Mouse (Mus musculus): ENCODE measurements around the gene Sh3glb2. TPM values are rescaled to one million over a fixed set of nuclear protein-coding genes. Genes with fewer than 3 reads are reported as not detected.
A peak's percentile ranks its signal among the peaks of the same experiment; 100 is the strongest.

Sh3glb2 gene
- polyA plus RNA-seq, 1 experiment from 2014 or later = 58.9 TPM

DNA sequence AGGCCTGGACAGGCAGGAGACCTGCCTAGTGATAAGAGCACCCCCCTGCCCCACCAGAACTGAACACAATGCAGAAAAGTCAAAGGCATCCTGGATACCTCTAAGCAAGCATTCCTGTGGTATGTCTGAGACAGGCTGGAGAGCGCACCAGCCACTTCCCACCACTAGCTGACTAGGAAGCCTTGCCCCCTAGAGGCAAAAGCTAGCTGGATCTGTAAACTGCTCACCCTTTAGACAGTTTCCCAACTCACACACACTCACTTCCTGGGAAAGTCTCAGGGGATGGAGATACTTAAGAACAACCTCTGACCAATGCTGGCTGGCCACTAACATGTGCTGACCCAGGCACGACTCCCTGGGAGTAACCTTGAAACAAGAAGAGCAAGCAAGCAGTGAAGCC, 8.0 kb downstream of the Sh3glb2 start:
- peak; percentile 46 for ATAC-seq

DNA sequence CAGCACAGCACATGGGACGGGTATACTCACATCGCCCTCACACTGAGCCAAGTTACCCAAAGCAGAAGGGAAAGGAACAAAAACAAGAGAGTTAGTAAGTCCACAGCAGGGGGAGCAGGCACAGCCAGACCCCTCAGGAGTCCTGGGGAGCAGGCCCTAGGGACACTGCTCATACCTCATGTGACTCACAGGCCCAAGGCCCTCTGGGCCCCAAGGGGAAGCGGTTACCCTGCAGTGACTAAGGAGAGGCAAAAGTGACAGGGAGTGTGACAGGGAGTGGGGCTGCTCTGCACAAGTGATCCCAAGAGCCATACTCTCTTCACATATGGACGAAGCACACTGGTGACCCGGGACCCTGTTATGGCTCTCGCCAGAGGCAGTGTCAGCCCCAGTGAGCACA, 9.9 kb downstream of the Sh3glb2 start:
- TF ChIP-seq CTCF (IDR thresholded peaks at IDR 0.05) (no peak), EP300 (IDR thresholded peaks at IDR 0.05) (no peak)
- no peak overlapping the region for H3K9ac ChIP-seq (replicated peaks; ENCODE audit: low read depth)
- H3K36me3 ChIP-seq (ENCODE audit: insufficient read depth, low read length) = peaks cover 21% of the 10 kb centered on the region
- no peak overlapping the region for H3K27ac ChIP-seq (ENCODE audit: low read length)
- DNase-seq (ENCODE audit: low spot score) = no peak
- 92% methylated on average over 6 of the region's 6 CpGs for WGBS
- H3K9me3 ChIP-seq (ENCODE audit: low read length) = no peaks in the 10 kb centered on the region
- no peak for ATAC-seq
- no peaks in the 10 kb centered on the region for H3K27me3 ChIP-seq (replicated peaks; ENCODE audit: insufficient read depth, low read length)
- H3K4me1 ChIP-seq (ENCODE audit: insufficient read depth, low read depth, low read length) = no peaks in the 10 kb centered on the region
- no peak overlapping the region for H3K4me2 ChIP-seq (replicated peaks; ENCODE audit: low read depth, low read length)
- H3K4me3 ChIP-seq (ENCODE audit: low read depth, low read length) = no peak overlapping the region

More for the DNA sequence above, 8.0 kb downstream of the Sh3glb2 start:
- H3K4me1 ChIP-seq (ENCODE audit: insufficient read depth, low read depth, low read length) = no peaks in the 10 kb centered on the region
- no peak overlapping the region for H3K4me2 ChIP-seq (replicated peaks; ENCODE audit: low read depth, low read length)
- peaks cover 16% of the 10 kb centered on the region for H3K36me3 ChIP-seq (ENCODE audit: insufficient read depth, low read length)
- no peak overlapping the region for H3K4me3 ChIP-seq (ENCODE audit: low read depth, low read length)
- WGBS = 63% methylated on average over 2 of the region's 2 CpGs
- H3K9ac ChIP-seq (replicated peaks; ENCODE audit: low read depth) = no peak overlapping the region
- no peak for TF ChIP-seq EP300 (IDR thresholded peaks at IDR 0.05)
- TF ChIP-seq CTCF (IDR thresholded peaks at IDR 0.05) = peak; percentile 58
- no peaks in the 10 kb centered on the region for H3K9me3 ChIP-seq (ENCODE audit: low read length)
- peak; percentile 40 for DNase-seq (ENCODE audit: low spot score)
- H3K27ac ChIP-seq (ENCODE audit: low read length) = no peak overlapping the region
- H3K27me3 ChIP-seq (replicated peaks; ENCODE audit: insufficient read depth, low read length) = no peaks in the 10 kb centered on the region

DNA sequence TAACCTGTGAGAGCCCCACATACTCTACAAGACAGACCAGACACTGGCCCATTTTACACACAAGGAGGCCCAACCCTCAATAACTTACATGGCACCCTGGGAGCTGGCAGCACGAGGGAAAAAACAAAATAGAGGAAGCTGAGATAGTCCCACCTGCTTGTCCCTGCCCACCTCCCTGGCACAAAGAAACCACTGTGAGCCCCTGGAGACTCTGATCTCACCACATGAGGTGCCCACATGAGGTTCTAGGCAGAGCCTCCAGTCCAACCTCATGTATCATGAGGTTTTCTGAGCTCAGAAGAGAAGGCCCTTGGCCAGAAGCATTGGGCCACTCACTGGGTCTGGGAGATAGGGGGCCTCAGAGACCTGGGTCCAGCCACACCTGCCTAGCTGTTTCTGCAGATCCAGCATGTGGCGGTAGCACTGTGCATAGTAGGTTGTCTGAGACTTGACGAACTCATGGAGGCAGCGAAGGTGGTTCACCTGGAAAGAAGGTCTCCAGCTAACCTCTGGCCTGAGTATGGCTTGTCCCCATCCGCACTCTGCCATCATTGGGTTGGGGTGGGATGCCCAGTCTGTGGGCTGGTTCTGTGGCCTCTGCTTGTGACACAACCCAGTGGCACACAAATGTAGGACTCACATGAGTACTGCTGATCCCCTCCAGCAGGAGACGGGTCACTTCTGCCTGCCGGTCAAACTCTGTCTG, 13.0 kb downstream of the Sh3glb2 start:
- 88% methylated on average over 7 of the region's 7 CpGs for WGBS
- ATAC-seq = no peak
- TF ChIP-seq EP300 (IDR thresholded peaks at IDR 0.05) = no peak
- no peak for TF ChIP-seq CTCF (IDR thresholded peaks at IDR 0.05)

DNA sequence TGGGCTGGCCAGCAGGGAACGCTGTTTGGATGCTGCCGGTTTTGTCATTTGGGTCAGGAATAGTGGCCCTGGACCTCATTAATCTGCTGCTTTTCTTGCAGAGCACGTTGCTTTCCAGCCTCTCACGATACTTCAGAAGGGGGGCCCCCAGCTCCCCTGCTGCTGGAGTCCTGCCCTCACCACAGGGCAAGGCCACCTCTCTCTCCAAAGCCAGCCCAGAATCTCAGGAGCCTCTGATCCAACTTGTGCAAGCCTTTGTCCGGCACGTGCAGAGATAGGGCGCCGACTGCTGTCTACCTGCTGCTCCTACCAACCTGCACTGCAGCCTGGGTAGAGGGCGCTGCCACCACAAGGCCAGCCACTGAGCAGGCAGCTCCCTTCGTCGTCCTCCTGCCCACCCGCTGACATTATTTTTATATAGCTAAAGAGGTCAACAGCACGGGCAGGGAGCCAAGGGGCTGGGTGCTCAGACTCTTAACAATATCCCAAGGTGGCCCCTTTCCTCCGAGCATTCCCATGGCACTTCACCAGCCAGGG, 15.5 kb downstream of the Sh3glb2 start:
- Histone ChIP-seq H3K36me3 (ENCODE audit: insufficient read depth, low read length) (peaks cover 35% of the 10 kb centered on the region; the same call in 1 of the 2 replicates), H3K9me3 (ENCODE audit: low read length) (no peaks in the 10 kb centered on the region), H3K9ac (replicated peaks; ENCODE audit: low read depth) (no peak overlapping the region), H3K4me3 (ENCODE audit: low read depth, low read length) (no peak overlapping the region), H3K27me3 (replicated peaks; ENCODE audit: insufficient read depth, low read length) (no peaks in the 10 kb centered on the region), H3K27ac (ENCODE audit: low read length) (no peak overlapping the region), H3K4me2 (replicated peaks; ENCODE audit: low read depth, low read length) (no peak overlapping the region), H3K4me1 (ENCODE audit: insufficient read depth, low read depth, low read length) (no peaks in the 10 kb centered on the region)
- ATAC-seq = peak; percentile 54
- peak; percentile 32 for DNase-seq (ENCODE audit: low spot score)
- TF ChIP-seq EP300 (IDR thresholded peaks at IDR 0.05) (no peak), CTCF (IDR thresholded peaks at IDR 0.05) (peak; percentile 40)
- WGBS = 55% methylated on average over 14 of the region's 14 CpGs

More for the DNA sequence above, 13.0 kb downstream of the Sh3glb2 start:
- no peak for DNase-seq (ENCODE audit: low spot score)
- Histone ChIP-seq H3K4me3 (ENCODE audit: low read depth, low read length) (no peak overlapping the region), H3K4me2 (replicated peaks; ENCODE audit: low read depth, low read length) (no peak overlapping the region), H3K27ac (ENCODE audit: low read length) (no peak overlapping the region), H3K9me3 (ENCODE audit: low read length) (no peaks in the 10 kb centered on the region), H3K36me3 (ENCODE audit: insufficient read depth, low read length) (peaks cover 31% of the 10 kb centered on the region), H3K4me1 (ENCODE audit: insufficient read depth, low read depth, low read length) (no peaks in the 10 kb centered on the region), H3K27me3 (replicated peaks; ENCODE audit: insufficient read depth, low read length) (no peaks in the 10 kb centered on the region), H3K9ac (replicated peaks; ENCODE audit: low read depth) (no peak overlapping the region)

DNA sequence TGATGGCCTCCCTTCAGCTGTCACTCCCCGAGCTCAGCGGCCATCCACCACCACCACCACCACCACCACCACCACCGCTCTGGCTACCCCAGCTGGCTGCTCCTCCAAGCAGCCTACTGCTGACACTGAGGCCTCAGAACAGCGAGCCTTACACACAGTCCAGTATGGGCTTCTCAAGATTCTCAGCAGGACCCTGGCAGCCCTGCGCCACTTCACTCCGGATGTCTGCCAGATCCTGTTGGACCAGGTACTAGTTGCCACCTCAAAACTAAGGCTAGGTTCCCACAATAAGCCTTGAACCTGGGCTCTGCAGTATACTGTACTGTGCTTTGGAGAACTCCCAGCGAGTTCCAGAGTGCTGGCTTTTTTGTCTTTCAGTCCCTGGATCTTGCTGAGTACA, 16.6 kb downstream of the Sh3glb2 start:
- Histone ChIP-seq H3K36me3 (ENCODE audit: insufficient read depth, low read length) (peaks cover 35% of the 10 kb centered on the region; the same call in 1 of the 2 replicates), H3K27ac (ENCODE audit: low read length) (no peak overlapping the region), H3K9ac (replicated peaks; ENCODE audit: low read depth) (no peak overlapping the region), H3K9me3 (ENCODE audit: low read length) (no peaks in the 10 kb centered on the region), H3K4me3 (ENCODE audit: low read depth, low read length) (no peak overlapping the region), H3K27me3 (replicated peaks; ENCODE audit: insufficient read depth, low read length) (no peaks in the 10 kb centered on the region), H3K4me1 (ENCODE audit: insufficient read depth, low read depth, low read length) (no peaks in the 10 kb centered on the region), H3K4me2 (replicated peaks; ENCODE audit: low read depth, low read length) (no peak overlapping the region)
- TF ChIP-seq EP300 (IDR thresholded peaks at IDR 0.05) (no peak), CTCF (IDR thresholded peaks at IDR 0.05) (no peak)
- ATAC-seq (no peak), DNase-seq (ENCODE audit: low spot score) (no peak)
- 88% methylated on average over 7 of the region's 7 CpGs for WGBS

DNA sequence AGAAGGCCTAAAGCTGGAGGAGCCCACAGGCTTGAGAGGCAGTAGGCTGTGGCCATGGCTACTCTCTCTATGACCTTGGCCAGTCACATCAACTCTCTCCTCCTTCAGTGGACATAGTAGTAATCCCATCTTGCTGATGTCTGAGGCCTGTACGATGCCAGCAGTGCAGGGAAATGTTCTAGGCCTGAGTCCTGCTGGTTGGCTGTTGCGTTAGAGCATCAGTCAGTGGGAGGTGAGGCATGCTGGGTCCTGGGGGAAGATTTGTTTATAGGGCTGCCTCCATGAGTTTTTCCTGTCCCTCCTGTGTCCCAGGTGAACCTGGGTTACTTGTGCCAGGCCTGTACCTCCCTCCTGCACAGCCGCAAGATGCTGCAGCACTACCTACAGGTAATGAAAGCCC, 17.1 kb downstream of the Sh3glb2 start:
- no peak for ATAC-seq
- TF ChIP-seq CTCF (IDR thresholded peaks at IDR 0.05) (no peak), EP300 (IDR thresholded peaks at IDR 0.05) (no peak)
- Histone ChIP-seq H3K9ac (replicated peaks; ENCODE audit: low read depth) (no peak overlapping the region), H3K36me3 (ENCODE audit: insufficient read depth, low read length) (peaks cover 38% of the 10 kb centered on the region; the same call in 1 of the 2 replicates), H3K27ac (ENCODE audit: low read length) (no peak overlapping the region), H3K4me2 (replicated peaks; ENCODE audit: low read depth, low read length) (no peak overlapping the region), H3K4me1 (ENCODE audit: insufficient read depth, low read depth, low read length) (no peaks in the 10 kb centered on the region), H3K4me3 (ENCODE audit: low read depth, low read length) (no peak overlapping the region), H3K9me3 (ENCODE audit: low read length) (no peaks in the 10 kb centered on the region), H3K27me3 (replicated peaks; ENCODE audit: insufficient read depth, low read length) (no peaks in the 10 kb centered on the region)
- 90% methylated on average over 3 of the region's 3 CpGs for WGBS
- DNase-seq (ENCODE audit: low spot score) = no peak
